18 mouse cellular contexts compared by ENCODE assay signal in the genomic region with DNA sequence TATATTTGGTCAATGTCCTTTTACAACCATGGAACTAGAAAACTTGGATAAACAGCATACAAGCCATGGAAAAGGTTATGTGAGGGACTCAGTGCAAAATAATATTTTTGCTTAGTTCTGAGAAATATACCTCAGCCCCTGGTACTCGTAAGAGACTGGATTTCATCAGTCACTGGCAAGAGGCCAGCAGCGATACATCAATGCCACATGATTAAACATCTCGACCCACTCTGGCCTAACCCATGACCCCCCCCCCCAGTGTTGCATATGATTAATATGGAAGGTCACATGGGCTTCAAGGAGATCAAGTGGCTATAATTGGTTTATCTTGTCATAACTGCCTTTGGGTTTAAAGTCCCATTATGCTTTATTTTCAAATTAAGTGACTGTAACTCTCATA.
"Had no signal": no experiment of that assay in that cellular context is flagged by ENCODE, and none has a peak within 500 bp of the region (broad histone marks: within the 10 kb centered on the region; RNA-seq: fewer than 3 reads in every experiment).

No protein-coding gene starts in this region.

- H3K4me2 ChIP-seq: kidney, embryonic 15.5 days; liver, embryonic 13.5 days; lung, embryonic 14.5 days; midbrain, embryonic 12.5 days; midbrain, embryonic 15.5 days; neural tube, embryonic 12.5 days; neural tube, embryonic 15.5 days; stomach, embryonic 15.5 days had no signal

- H3K4me3 ChIP-seq: kidney, embryonic 15.5 days; liver, embryonic 13.5 days; midbrain, embryonic 12.5 days; midbrain, embryonic 15.5 days; neural tube, embryonic 12.5 days; neural tube, embryonic 15.5 days; stomach, embryonic 15.5 days had no signal

- H3K9ac ChIP-seq: kidney, embryonic 15.5 days; liver, embryonic 13.5 days; lung, embryonic 14.5 days; midbrain, embryonic 12.5 days; midbrain, embryonic 15.5 days; neural tube, embryonic 12.5 days; neural tube, embryonic 15.5 days; stomach, embryonic 15.5 days had no signal

- H3K4me1 ChIP-seq: kidney, embryonic 15.5 days; liver, embryonic 13.5 days; midbrain, embryonic 12.5 days; midbrain, embryonic 15.5 days; neural tube, embryonic 12.5 days; neural tube, embryonic 15.5 days; stomach, embryonic 15.5 days had no signal

- H3K9me3 ChIP-seq: kidney, embryonic 15.5 days; liver, embryonic 13.5 days; midbrain, embryonic 12.5 days; midbrain, embryonic 15.5 days; neural tube, embryonic 12.5 days; neural tube, embryonic 15.5 days; stomach, embryonic 15.5 days had no signal

- H3K27me3 ChIP-seq: kidney, embryonic 15.5 days; liver, embryonic 13.5 days; midbrain, embryonic 12.5 days; midbrain, embryonic 15.5 days; neural tube, embryonic 12.5 days; neural tube, embryonic 15.5 days; stomach, embryonic 15.5 days had no signal

- H3K27ac ChIP-seq: kidney, embryonic 15.5 days; liver, embryonic 13.5 days; macrophage; midbrain, embryonic 12.5 days; midbrain, embryonic 15.5 days; neural tube, embryonic 12.5 days; neural tube, embryonic 15.5 days; stomach, embryonic 15.5 days had no signal

- ATAC-seq: lung, postnatal 0 days; midbrain, embryonic 15.5 days had no signal

- H3K36me3 ChIP-seq: kidney, embryonic 15.5 days; liver, embryonic 13.5 days; midbrain, embryonic 12.5 days; midbrain, embryonic 15.5 days; neural tube, embryonic 12.5 days; neural tube, embryonic 15.5 days; stomach, embryonic 15.5 days had no signal

- DNase-seq: kidney, adult 8-10 months; kidney, postnatal 14 days; kidney, postnatal 4 days; liver, embryonic 13.5 days; lung, embryonic 14.5 days; right cerebral cortex, adult 18-20 months; right cerebral cortex, postnatal 14 days; right cerebral cortex, postnatal 4 days; thymus, adult 18-20 months; thymus, postnatal 36 days had no signal
